Mouse (Mus musculus) liver, embryonic 14.5 days (tissue): ENCODE measurements around the gene Ryr1.
"Not testable (repeated sequence)": the region's sequence is repeated elsewhere in the genome, so short reads cannot be mapped to it uniquely, and the experiment has no call there.

Experiments used
- CTCF ChIP-seq: IDR thresholded peaks from 2 replicates; pipeline ENCODE4 v1.5.1; 2016; ENCODE audit warnings: antibody characterized with exemption, low read depth, control low read depth
- EP300 ChIP-seq: IDR thresholded peaks from 2 replicates; pipeline ENCODE4 v1.6.1; 2016; ENCODE audit warnings: antibody characterized with exemption, low read depth

- not testable (repeated sequence) for TF ChIP-seq CTCF, EP300
Observed at GRCm38 (mm10) chr7:29063476-29063875, 61.5 kb downstream of the Ryr1 start.
